Mouse (Mus musculus) embryonic facial prominence, embryonic 13.5 days (tissue): Measurements from ENCODE around the gene Ywhah. TPM values are rescaled to one million over a fixed set of nuclear protein-coding genes. Genes with fewer than 3 reads are reported as not detected.

Experiments used
- ATAC-seq: fragments of 200-750 bp; cut with Nextera tagmentation; 2 replicates; pipeline ENCODE4 v1.8.0; 2017; ENCODE audit warnings: low read depth; ENCODE audit not compliant: insufficient number of reproducible peaks, insufficient read depth, low FRiP score, low TSS enrichment
- H3K27ac ChIP-seq: fragments of 300-500 bp; sonication (generic); 2 replicates; pipeline ENCODE4 v1.5.1; 2015; ENCODE audit warnings: moderate library complexity, mild to moderate bottlenecking, inconsistent platforms
- H3K27me3 ChIP-seq: fragments of 300-500 bp; sonication (generic); 2 replicates; pipeline ENCODE4 v1.6.1; 2015; ENCODE audit warnings: mild to moderate bottlenecking, inconsistent platforms
- H3K36me3 ChIP-seq: fragments of 300-500 bp; sonication (generic); 2 replicates; pipeline ENCODE4 v1.6.1; 2015; ENCODE audit warnings: mild to moderate bottlenecking, inconsistent platforms
- H3K4me1 ChIP-seq: fragments of 300-500 bp; sonication (generic); 2 replicates; pipeline ENCODE4 v1.6.1; 2015; ENCODE audit warnings: inconsistent platforms
- H3K4me2 ChIP-seq: fragments of 300-500 bp; sonication (generic); 2 replicates; pipeline ENCODE4 v1.6.1; 2015; ENCODE audit warnings: moderate library complexity, mild to moderate bottlenecking, inconsistent platforms
- H3K4me3 ChIP-seq: fragments of 300-500 bp; sonication (generic); 2 replicates; pipeline ENCODE4 v1.5.1; 2015; ENCODE audit warnings: mild to moderate bottlenecking, inconsistent platforms
- H3K9ac ChIP-seq: fragments of 300-500 bp; sonication (generic); 2 replicates; pipeline ENCODE4 v1.6.1; 2015; ENCODE audit warnings: mild to moderate bottlenecking, inconsistent platforms
- H3K9me3 ChIP-seq: fragments of 300-500 bp; sonication (generic); 2 replicates; pipeline ENCODE4 v1.6.1; 2016; ENCODE audit warnings: inconsistent platforms
- WGBS: fragments of 180-500 bp; shearing (Covaris S2); methylation state at CpG from one replicate; pipeline ENCODE4 v1.1.7; 2015; ENCODE audit warnings: mixed read lengths; 5-methylcytosine and 5-hydroxymethylcytosine counted together
- polyA plus RNA-seq: library from polyadenylated mRNA; unstranded; fragments of >200 nt; fragmentation: Nextera tagmentation; extraction: Ambion mirVana; gene quantifications from 2 replicates; pipeline ENCODE4 v1.2.1, GENCODE M21; 2015

Gene Ywhah
- polyA plus RNA-seq, 1 experiment from 2014 or later: 384 TPM

GRCm38 (mm10) chr5:33076490-33077191 is 58.0 kb downstream of the Ywhah start:
- 72% methylated on average over 6 of the region's 6 CpGs for whole genome bisulfite sequencing
- H3K27me3 ChIP-seq: no peaks in the 10 kb centered on the region

More at GRCm38 (mm10) chr5:33076490-33077191, 58.0 kb downstream of the Ywhah start:
- H3K9ac ChIP-seq: no peak overlapping the region
- H3K36me3 ChIP-seq: no peaks in the 10 kb centered on the region
- H3K9me3 ChIP-seq: no peaks in the 10 kb centered on the region
- no peak overlapping the region for H3K4me2 ChIP-seq
- no peak overlapping the region for H3K27ac ChIP-seq
- ATAC-seq: no peak
- no peak overlapping the region for H3K4me3 ChIP-seq
- no peaks in the 10 kb centered on the region for H3K4me1 ChIP-seq

Other genes starting within 250 kb of the Ywhah start
- gene Pisd, start 233.2 kb upstream of the Ywhah start, polyA plus RNA-seq: 51.2 and 56.4 TPM in 2 replicates
- not detected in 2 replicates for gene Gm20671, start 191.7 kb upstream of the Ywhah start, polyA plus RNA-seq
- gene Prr14l, start 164.6 kb upstream of the Ywhah start, polyA plus RNA-seq: 12.4 and 13.8 TPM in 2 replicates
- 28.3 and 29.8 TPM in 2 replicates for gene Depdc5, start 155.1 kb upstream of the Ywhah start, polyA plus RNA-seq
- gene Slc5a1, start 85.4 kb downstream of the Ywhah start, polyA plus RNA-seq: 0.13 and 1.5 TPM in 2 replicates
- 4.9 and 6.2 TPM in 2 replicates for gene Spon2, start 199.6 kb downstream of the Ywhah start, polyA plus RNA-seq